Mouse (Mus musculus) hindbrain, postnatal 0 days (tissue): ENCODE measurements around the gene Wdr25. TPM values are rescaled to one million over a fixed set of nuclear protein-coding genes. Genes with fewer than 3 reads are reported as not detected.
A peak's percentile ranks its signal among the peaks of the same experiment; 100 is the strongest.

Experiments
- ATAC-seq: fragments of 200-750 bp; cut with Nextera tagmentation; 2 replicates; pipeline ENCODE4 v1.8.0; 2017; ENCODE audit warnings: mild to moderate bottlenecking, moderate TSS enrichment, moderate library complexity
- DNase-seq: peaks from one replicate; pipeline ENCODE4 v3.0.0-alpha.2; 2015; ENCODE audit warnings: low spot score
- H3K27ac ChIP-seq: fragments of 300-500 bp; sonication (generic); 2 replicates; pipeline ENCODE4 v1.5.1; 2014; ENCODE audit warnings: mild to moderate bottlenecking
- H3K27me3 ChIP-seq: fragments of 300-500 bp; sonication (generic); 2 replicates; pipeline ENCODE4 v1.6.1; 2014; ENCODE audit warnings: low read length, mixed read lengths; ENCODE audit not compliant: insufficient read depth
- H3K36me3 ChIP-seq: fragments of 300-500 bp; sonication (generic); 2 replicates; pipeline ENCODE4 v1.6.1; 2014; ENCODE audit warnings: low read length, mixed read lengths; ENCODE audit not compliant: insufficient read depth
- H3K4me1 ChIP-seq: fragments of 300-500 bp; sonication (generic); 2 replicates; pipeline ENCODE4 v1.6.1; 2014; ENCODE audit warnings: antibody characterized with exemption, low read length, mixed read lengths; ENCODE audit not compliant: insufficient read depth
- H3K4me2 ChIP-seq: fragments of 300-500 bp; sonication (generic); 2 replicates; pipeline ENCODE4 v1.6.1; 2014; ENCODE audit warnings: low read depth, mild to moderate bottlenecking, low read length, moderate library complexity, mixed read lengths
- H3K4me3 ChIP-seq: fragments of 300-500 bp; sonication (generic); 2 replicates; pipeline ENCODE4 v1.5.1; 2014; ENCODE audit warnings: low read length
- H3K9ac ChIP-seq: fragments of 300-500 bp; sonication (generic); replicated peaks from 2 replicates; pipeline ENCODE4 v1.6.1; 2014; ENCODE audit warnings: mild to moderate bottlenecking, low read length, moderate library complexity, mixed read lengths
- H3K9me3 ChIP-seq: fragments of 300-500 bp; sonication (generic); 2 replicates; pipeline ENCODE4 v1.6.1; 2016; ENCODE audit warnings: low read length, mixed read lengths
- CTCF ChIP-seq: IDR thresholded peaks from 2 replicates; pipeline ENCODE4 v1.5.1; 2016; ENCODE audit warnings: antibody characterized with exemption, control low read depth, low read depth
- WGBS: fragments of 180-500 bp; shearing (Covaris S2); extraction: QIAGEN DNeasy Blood & Tissue Kit; methylation state at CpG from one replicate; pipeline ENCODE4 v1.1.7; 2014; 5-methylcytosine and 5-hydroxymethylcytosine counted together
- polyA plus RNA-seq: library from polyadenylated mRNA; unstranded; fragments of >200 nt; fragmentation: Nextera tagmentation; extraction: Ambion mirVana; gene quantifications from 2 replicates; pipeline ENCODE4 v1.2.1, GENCODE M21; 2015
- total RNA-seq: library from RNA; depleted of rRNA; stranded (reverse); fragments of >200 nt; gene quantifications from 2 replicates; pipeline ENCODE4 v1.2.3, GENCODE M21; 2014

Wdr25 gene
- total and polyA plus RNA-seq, 2 experiments from 2014 or later = 4.7 to 5.8 TPM

DNA sequence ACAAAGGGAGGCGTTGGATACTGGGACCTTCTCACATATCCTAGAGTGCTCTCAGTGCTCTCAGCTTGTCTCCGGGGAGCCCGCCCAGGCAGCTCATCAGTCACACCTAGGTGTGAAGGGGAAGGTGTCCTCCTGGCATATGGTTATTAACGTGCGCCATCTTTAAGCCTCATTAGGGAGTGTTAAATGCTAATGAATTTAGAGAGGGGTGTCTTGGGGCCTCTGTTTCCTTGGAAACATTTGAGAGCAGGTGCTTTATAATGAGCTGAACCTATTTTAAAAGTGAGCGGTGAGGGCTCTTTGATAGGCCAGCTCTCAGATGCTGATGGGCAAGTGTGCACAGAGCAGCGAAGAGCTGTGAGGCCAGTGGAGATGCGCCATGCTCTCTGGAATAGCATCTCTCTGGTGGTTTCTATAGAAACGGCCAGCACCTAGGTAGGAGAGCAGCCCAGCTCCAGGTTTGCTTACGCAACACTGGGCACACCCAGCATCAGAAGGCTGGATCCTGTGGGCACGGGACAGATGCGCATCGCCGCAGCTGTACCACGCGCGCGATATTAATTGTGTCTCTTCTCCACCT lies 116.7 kb downstream of the Wdr25 start:
- no peak overlapping the region for H3K4me3 ChIP-seq
- H3K4me1 ChIP-seq = no peaks in the 10 kb centered on the region
- H3K27ac ChIP-seq = no peak overlapping the region
- TF ChIP-seq CTCF = no peak
- DNase-seq (peak; percentile 44), ATAC-seq (peak; percentile 73)
- WGBS = 52% methylated on average over 18 of the region's 18 CpGs
- no peaks in the 10 kb centered on the region for H3K27me3 ChIP-seq
- H3K9me3 ChIP-seq = no peaks in the 10 kb centered on the region
- H3K9ac ChIP-seq = no peak overlapping the region
- H3K4me2 ChIP-seq = peak overlapping the region; percentile 21; the same call in 1 of the 2 replicates
- H3K36me3 ChIP-seq = no peaks in the 10 kb centered on the region

DNA sequence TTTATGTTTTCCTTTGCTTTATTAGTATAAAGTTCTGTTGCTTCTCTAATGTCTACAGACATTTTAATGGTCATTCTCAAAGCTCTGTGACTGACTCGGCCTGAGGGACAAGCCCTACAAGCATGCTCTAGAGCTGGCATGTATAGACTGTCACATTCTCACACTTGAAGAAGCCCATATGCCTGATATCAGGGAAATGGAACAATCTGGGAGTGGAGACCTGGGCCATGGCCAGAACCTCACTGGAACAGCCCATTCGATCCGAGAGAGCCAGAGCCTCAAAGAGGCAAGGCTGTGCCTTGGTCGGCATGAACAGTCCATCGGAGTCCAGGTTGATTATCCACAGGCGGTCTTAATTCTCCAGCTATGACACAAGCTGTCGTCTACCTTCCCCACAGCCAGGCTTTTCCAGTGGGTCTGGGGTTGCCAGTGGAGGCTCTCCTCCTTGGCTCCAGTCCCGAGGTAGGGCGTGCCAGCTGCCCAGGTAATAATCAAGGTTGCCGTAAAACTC lies 128.8 kb downstream of the Wdr25 start:
- ATAC-seq (peak; percentile 79), DNase-seq (peak; percentile 79)
- Histone ChIP-seq H3K36me3 (no peaks in the 10 kb centered on the region), H3K9ac (no peak overlapping the region), H3K4me2 (no peak overlapping the region), H3K4me3 (no peak overlapping the region), H3K4me1 (no peaks in the 10 kb centered on the region), H3K27me3 (no peaks in the 10 kb centered on the region), H3K9me3 (no peaks in the 10 kb centered on the region), H3K27ac (no peak overlapping the region)
- WGBS = 53% methylated on average over 10 of the region's 10 CpGs
- TF ChIP-seq CTCF = no peak

DNA sequence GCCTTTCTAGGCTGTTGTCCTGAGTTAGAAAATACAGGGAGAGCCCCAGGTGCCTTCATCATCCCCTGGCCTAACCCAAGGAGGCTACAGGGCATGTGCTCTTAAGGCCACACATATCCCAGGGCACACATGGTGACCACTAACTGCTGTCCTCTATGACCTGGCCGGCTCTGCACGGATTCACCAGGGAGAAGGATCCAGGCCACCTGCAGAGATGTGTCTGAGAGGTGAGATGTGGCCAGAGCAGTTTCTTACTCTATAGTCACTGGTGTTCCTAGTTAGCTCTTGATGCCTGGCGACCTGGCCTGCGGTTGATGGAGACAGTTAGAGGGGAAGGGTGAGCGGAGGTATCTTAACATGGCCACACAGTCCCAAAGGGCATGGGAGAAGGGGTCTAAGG lies 129.5 kb downstream of the Wdr25 start:
- ATAC-seq = no peak
- DNase-seq = no peak
- no peak for TF ChIP-seq CTCF
- Histone ChIP-seq H3K4me2 (no peak overlapping the region), H3K9me3 (no peaks in the 10 kb centered on the region), H3K4me1 (no peaks in the 10 kb centered on the region), H3K27me3 (no peaks in the 10 kb centered on the region), H3K9ac (no peak overlapping the region), H3K27ac (no peak overlapping the region), H3K36me3 (no peaks in the 10 kb centered on the region), H3K4me3 (no peak overlapping the region)
- 86% methylated on average over 5 of the region's 5 CpGs for WGBS

DNA sequence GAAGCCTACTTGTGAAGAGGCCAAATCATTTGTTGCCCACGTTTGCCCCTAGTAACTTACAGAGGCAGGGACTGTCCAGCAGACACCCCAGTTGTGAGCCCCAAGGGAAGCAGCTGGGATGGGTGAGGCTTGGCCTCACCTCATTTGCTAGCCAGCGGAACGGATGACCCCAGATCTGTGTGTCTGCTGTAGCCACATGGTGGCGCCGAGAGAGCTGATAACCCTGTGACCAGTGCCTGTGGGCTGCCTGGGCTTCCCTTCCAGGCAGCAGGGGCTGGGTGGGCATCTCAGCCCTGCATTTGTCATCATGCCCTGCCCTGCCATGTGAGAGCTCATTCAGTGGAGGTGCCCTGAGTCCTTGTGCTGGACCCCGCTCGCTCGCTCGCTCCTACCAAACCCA lies 130.3 kb downstream of the Wdr25 start:
- Histone ChIP-seq H3K9ac (no peak overlapping the region), H3K27ac (no peak overlapping the region), H3K4me3 (no peak overlapping the region), H3K9me3 (no peaks in the 10 kb centered on the region), H3K27me3 (no peaks in the 10 kb centered on the region), H3K36me3 (no peaks in the 10 kb centered on the region), H3K4me2 (no peak overlapping the region), H3K4me1 (no peaks in the 10 kb centered on the region)
- TF ChIP-seq CTCF = peak; percentile 57
- ATAC-seq = no peak
- 64% methylated on average over 9 of the region's 9 CpGs for WGBS
- peak; percentile 38 for DNase-seq

DNA sequence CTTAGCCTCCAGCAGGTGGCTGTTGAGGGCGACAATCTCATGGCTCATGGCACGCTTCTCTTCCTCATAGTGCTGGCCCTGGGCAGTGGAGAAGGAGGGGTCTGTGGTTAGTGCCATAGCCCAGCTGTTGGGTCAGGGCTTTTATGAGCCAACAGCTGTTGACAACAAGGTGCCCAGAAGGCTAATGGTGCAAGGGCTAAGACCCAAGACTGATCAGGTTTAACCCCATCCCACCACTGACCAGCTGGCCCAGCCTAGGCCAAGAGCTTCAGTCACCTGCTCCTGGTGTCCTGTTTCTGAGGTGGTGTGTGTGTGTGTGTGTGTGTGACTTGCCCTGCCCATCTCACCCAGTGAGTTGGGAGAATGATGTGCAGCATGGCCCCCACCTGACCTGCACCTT lies 143.6 kb downstream of the Wdr25 start:
- H3K4me2 ChIP-seq = no peak overlapping the region
- H3K27ac ChIP-seq = no peak overlapping the region
- DNase-seq = no peak
- H3K9ac ChIP-seq = no peak overlapping the region
- ATAC-seq = no peak
- H3K4me3 ChIP-seq = no peak overlapping the region
- H3K4me1 ChIP-seq = peaks cover 9% of the 10 kb centered on the region; the same call in 1 of the 2 replicates
- no peaks in the 10 kb centered on the region for H3K9me3 ChIP-seq
- no peaks in the 10 kb centered on the region for H3K36me3 ChIP-seq
- WGBS = 91% methylated on average over 2 of the region's 2 CpGs
- no peaks in the 10 kb centered on the region for H3K27me3 ChIP-seq
- no peak for TF ChIP-seq CTCF

DNA sequence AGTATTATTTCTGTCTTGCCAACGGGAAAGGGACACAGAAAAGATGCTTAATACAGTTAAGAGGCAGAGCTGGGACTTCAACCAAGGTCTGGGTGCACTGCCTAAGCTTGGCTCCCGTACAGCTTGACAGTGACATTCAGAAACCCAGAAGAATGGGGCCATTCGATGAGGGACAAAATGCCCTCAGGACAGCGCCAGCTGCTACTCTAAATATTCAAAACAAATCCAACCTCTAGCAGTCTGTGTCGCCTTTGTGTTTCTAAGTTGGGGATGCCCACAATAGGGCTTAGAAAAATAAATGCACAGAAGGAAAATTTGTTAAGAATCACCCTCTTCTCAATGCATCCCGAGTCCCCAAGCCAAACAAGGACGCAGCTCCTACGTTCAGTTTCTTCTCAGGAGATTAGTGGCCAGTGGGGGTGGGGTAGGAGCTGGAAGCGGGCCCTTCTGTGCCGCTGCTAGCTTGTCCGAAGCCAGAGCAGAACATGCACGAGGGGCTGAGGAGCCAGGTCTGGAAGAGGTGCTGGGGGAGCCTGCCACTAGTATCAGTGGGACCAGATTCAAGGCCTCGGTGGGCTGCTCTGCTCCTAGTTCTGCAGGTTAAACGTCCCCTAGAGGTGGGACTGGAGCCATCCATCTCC lies 144.9 kb downstream of the Wdr25 start:
- no peaks in the 10 kb centered on the region for H3K27me3 ChIP-seq
- H3K36me3 ChIP-seq = no peaks in the 10 kb centered on the region
- no peak overlapping the region for H3K27ac ChIP-seq
- H3K9me3 ChIP-seq = no peaks in the 10 kb centered on the region
- 31% methylated on average over 14 of the region's 14 CpGs for WGBS
- peak; percentile 24; the same call in 1 of the 2 replicates for ATAC-seq
- no peak overlapping the region for H3K4me3 ChIP-seq
- no peak overlapping the region for H3K9ac ChIP-seq
- TF ChIP-seq CTCF = 0 out of 2 replicates have a peak, but pooled peaks have one; percentile 6
- H3K4me1 ChIP-seq = peaks cover 9% of the 10 kb centered on the region; the same call in 1 of the 2 replicates
- DNase-seq = peak; percentile 52
- H3K4me2 ChIP-seq = no peak overlapping the region

DNA sequence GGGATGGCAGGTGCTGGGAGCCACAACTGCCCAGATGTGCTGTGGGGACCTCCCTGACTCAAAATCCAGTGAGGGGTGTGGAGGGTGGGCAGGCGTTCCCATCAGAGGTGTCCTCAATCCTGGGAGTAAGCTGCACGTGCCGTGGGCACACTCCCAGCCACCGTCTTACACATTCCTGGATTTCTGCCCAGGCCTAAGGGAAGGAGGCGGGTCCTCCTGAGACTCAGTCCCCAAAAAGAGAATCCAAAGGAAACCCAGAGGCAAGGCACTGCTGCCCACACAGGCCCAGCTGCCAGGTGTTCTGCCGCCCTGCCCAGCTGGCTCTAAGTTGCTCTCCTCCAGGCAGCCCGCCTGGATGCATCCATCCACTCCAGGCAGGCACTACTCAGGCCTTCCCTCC lies 145.9 kb downstream of the Wdr25 start:
- Histone ChIP-seq H3K27ac (no peak overlapping the region), H3K27me3 (no peaks in the 10 kb centered on the region), H3K9me3 (no peaks in the 10 kb centered on the region), H3K36me3 (no peaks in the 10 kb centered on the region), H3K4me2 (no peak overlapping the region), H3K4me1 (peaks cover 9% of the 10 kb centered on the region; the same call in 1 of the 2 replicates), H3K4me3 (no peak overlapping the region), H3K9ac (no peak overlapping the region)
- DNase-seq = peak; percentile 34
- 55% methylated on average over 7 of the region's 7 CpGs for WGBS
- ATAC-seq = no peak
- no peak for TF ChIP-seq CTCF
